ENCODE assay signal across 22 mouse cellular contexts in genomic region chr3:68126284-68126856, GRCm38 (mm10).
DNase-seq lines count a peak whose midpoint lies in the region; ATAC-seq lines count a peak whose summit lies in the region.
"Had no signal": no experiment of that assay in that cellular context is flagged by ENCODE, and none has a peak within 500 bp of the region (broad histone marks: within the 10 kb centered on the region; RNA-seq: fewer than 3 reads in every experiment).

No protein-coding gene starts in this region.

- H3K4me3 ChIP-seq in forebrain, embryonic 15.5 days, result no peak overlapping the region
- no peak overlapping the region for H3K4me3 ChIP-seq in forebrain, embryonic 12.5 days (replicated peaks)
- H3K4me3 ChIP-seq in embryonic facial prominence, embryonic 10.5 days, result no peak overlapping the region
- H3K4me3 ChIP-seq: embryonic facial prominence, embryonic 15.5 days; erythroblast, embryonic 14.5 days; heart, embryonic 10.5 days; hindbrain, embryonic 13.5 days; intestine, embryonic 15.5 days had no signal

- peak overlapping the region; percentile 52; the same call in 1 of the 2 replicates for H3K27ac ChIP-seq in forebrain, embryonic 15.5 days (replicated peaks)
- no peak overlapping the region for H3K27ac ChIP-seq in forebrain, embryonic 12.5 days
- H3K27ac ChIP-seq in embryonic facial prominence, embryonic 10.5 days (replicated peaks), result no peak overlapping the region
- H3K27ac ChIP-seq: embryonic facial prominence, embryonic 15.5 days; heart, embryonic 10.5 days; hindbrain, embryonic 13.5 days; intestine, embryonic 15.5 days had no signal

- no peaks in the 10 kb centered on the region for H3K9me3 ChIP-seq in forebrain, embryonic 15.5 days
- no peaks in the 10 kb centered on the region for H3K9me3 ChIP-seq in forebrain, embryonic 12.5 days
- H3K9me3 ChIP-seq in embryonic facial prominence, embryonic 10.5 days, result no peaks in the 10 kb centered on the region
- H3K9me3 ChIP-seq: embryonic facial prominence, embryonic 15.5 days; heart, embryonic 10.5 days; hindbrain, embryonic 13.5 days; intestine, embryonic 15.5 days had no signal

- peak; percentile 59; the same call in 1 of the 2 replicates for ATAC-seq in forebrain, embryonic 15.5 days (replicated peaks)
- ATAC-seq in forebrain, embryonic 12.5 days (ENCODE audit: low FRiP score), result no peak
- ATAC-seq: activated CD4-positive, CD25-positive, alpha-beta regulatory T cell, adult 4 months; intestine, embryonic 15.5 days; Patski had no signal

- H3K9ac ChIP-seq in forebrain, embryonic 15.5 days (replicated peaks), result no peak overlapping the region
- no peak overlapping the region for H3K9ac ChIP-seq in forebrain, embryonic 12.5 days
- H3K9ac ChIP-seq: embryonic facial prominence, embryonic 15.5 days; hindbrain, embryonic 13.5 days; intestine, embryonic 15.5 days had no signal

- H3K36me3 ChIP-seq in forebrain, embryonic 15.5 days, result no peaks in the 10 kb centered on the region
- no peaks in the 10 kb centered on the region for H3K36me3 ChIP-seq in forebrain, embryonic 12.5 days (replicated peaks)
- H3K36me3 ChIP-seq in embryonic facial prominence, embryonic 10.5 days (replicated peaks), result no peaks in the 10 kb centered on the region
- H3K36me3 ChIP-seq: embryonic facial prominence, embryonic 15.5 days; heart, embryonic 10.5 days; hindbrain, embryonic 13.5 days; intestine, embryonic 15.5 days had no signal

- H3K27me3 ChIP-seq in forebrain, embryonic 15.5 days, result no peaks in the 10 kb centered on the region
- no peaks in the 10 kb centered on the region for H3K27me3 ChIP-seq in forebrain, embryonic 12.5 days
- H3K27me3 ChIP-seq in embryonic facial prominence, embryonic 10.5 days (replicated peaks; ENCODE audit: low read depth, poor library complexity, severe bottlenecking), result no peaks in the 10 kb centered on the region
- H3K27me3 ChIP-seq: CH12.LX; embryonic facial prominence, embryonic 15.5 days; hindbrain, embryonic 13.5 days; intestine, embryonic 15.5 days had no signal

- peak; percentile 16 for DNase-seq in layer of hippocampus, adult 9-11 months
- no peak for DNase-seq in layer of hippocampus, postnatal 10 days (ENCODE audit: low spot score in 2 of 2)
- DNase-seq in right cerebral cortex, adult 2 months (ENCODE audit: low spot score in 2 of 2), result peak; percentile 27 to 29
- DNase-seq in right cerebral cortex, postnatal 14 days, result no peak
- DNase-seq in embryonic facial prominence, embryonic 10.5 days (ENCODE audit: low spot score), result no peak
- DNase-seq: adrenal gland, postnatal 14 days; cerebellum, adult 2 months; cerebellum, postnatal 10 days; gastrocnemius, postnatal 10 days; heart, adult 18-20 months; heart, postnatal 10 days; heart, postnatal 4 days had no signal

- no peak overlapping the region for H3K4me2 ChIP-seq in forebrain, embryonic 15.5 days (replicated peaks)
- H3K4me2 ChIP-seq in forebrain, embryonic 12.5 days, result no peak overlapping the region
- H3K4me2 ChIP-seq: embryonic facial prominence, embryonic 15.5 days; hindbrain, embryonic 13.5 days; intestine, embryonic 15.5 days had no signal

- WGBS in forebrain, embryonic 15.5 days, result 39% methylated on average over 6 of the region's 6 CpGs
- WGBS in forebrain, embryonic 12.5 days, result 70% methylated on average over 6 of the region's 6 CpGs
- WGBS in embryonic facial prominence, embryonic 10.5 days, result 79% methylated on average over 6 of the region's 6 CpGs

- H3K4me1 ChIP-seq in forebrain, embryonic 15.5 days, result peaks cover 16% of the 10 kb centered on the region
- H3K4me1 ChIP-seq in forebrain, embryonic 12.5 days, result no peaks in the 10 kb centered on the region
- no peaks in the 10 kb centered on the region for H3K4me1 ChIP-seq in embryonic facial prominence, embryonic 10.5 days
- H3K4me1 ChIP-seq: embryonic facial prominence, embryonic 15.5 days; intestine, embryonic 15.5 days had no signal

Comparison
In these comparisons a context has a peak if more than half of its experiments do, and no peak if none do; other contexts are left out.
1. DNase-seq: peak in layer of hippocampus, adult 9-11 months (single experiment) and right cerebral cortex, adult 2 months (2 of 2); none in layer of hippocampus, postnatal 10 days (0 of 2), right cerebral cortex, postnatal 14 days (single experiment) and embryonic facial prominence, embryonic 10.5 days (single experiment).